In genomic region chr4:59547136-59547889, GRCm38 (mm10) we compare ENCODE assay signal across 8 mouse cellular contexts. TPM values are rescaled to one million over a fixed set of nuclear protein-coding genes. Genes with fewer than 3 reads are reported as not detected.
DNase-seq lines count a peak whose midpoint lies in the region; ATAC-seq and TF ChIP-seq lines count a peak whose summit lies in the region.

No protein-coding gene starts in this region.

- H3K4me1 ChIP-seq in kidney, adult 2 months (ENCODE audit: control insufficient read depth, insufficient read depth, low read length) = peaks cover 14% of the 10 kb centered on the region
- no peaks in the 10 kb centered on the region for H3K4me1 ChIP-seq in cortical plate, adult 2 months (ENCODE audit: control insufficient read depth, insufficient read depth, low read length)
- peaks cover 34% of the 10 kb centered on the region; the same call in 1 of the 2 replicates for H3K4me1 ChIP-seq in hindbrain, embryonic 10.5 days (replicated peaks)
- H3K4me1 ChIP-seq in liver, embryonic 12.5 days = peaks cover 53% of the 10 kb centered on the region
- peaks cover 13% of the 10 kb centered on the region for H3K4me1 ChIP-seq in neural tube, embryonic 14.5 days (ENCODE audit: control insufficient read depth, insufficient read depth, low read length)

- peak overlapping the region; percentile 100 for H3K9ac ChIP-seq in liver, embryonic 12.5 days
- no peak overlapping the region; the same call in 1 of the 2 replicates for H3K9ac ChIP-seq in neural tube, embryonic 14.5 days (replicated peaks; ENCODE audit: low read depth, low read length)

- H3K4me2 ChIP-seq in liver, embryonic 12.5 days = peak overlapping the region; percentile 83
- peak overlapping the region; percentile 88 for H3K4me2 ChIP-seq in neural tube, embryonic 14.5 days (ENCODE audit: low read depth, low read length)

- peak overlapping the region; percentile 60 for H3K27ac ChIP-seq in kidney, adult 2 months (ENCODE audit: insufficient read depth, low read depth, low read length)
- H3K27ac ChIP-seq in cortical plate, adult 2 months (ENCODE audit: insufficient read depth, low read length) = no peak overlapping the region
- H3K27ac ChIP-seq in hindbrain, embryonic 10.5 days = no peak overlapping the region
- H3K27ac ChIP-seq in liver, embryonic 12.5 days = peak overlapping the region; percentile 100
- H3K27ac ChIP-seq in neural tube, embryonic 14.5 days (ENCODE audit: low read depth, low read length) = no peak overlapping the region

- H3K36me3 ChIP-seq in kidney, adult 2 months (ENCODE audit: control insufficient read depth, insufficient read depth, low read length) = no peaks in the 10 kb centered on the region
- H3K36me3 ChIP-seq in hindbrain, embryonic 10.5 days = no peaks in the 10 kb centered on the region
- no peaks in the 10 kb centered on the region for H3K36me3 ChIP-seq in liver, embryonic 12.5 days
- H3K36me3 ChIP-seq in neural tube, embryonic 14.5 days (ENCODE audit: control insufficient read depth, insufficient read depth, low read length) = no peaks in the 10 kb centered on the region

- no peak for TF ChIP-seq POLR2A in kidney, adult 2 months (IDR thresholded peaks at IDR 0.05; ENCODE audit: low read depth, low read length)
- no peak for TF ChIP-seq POLR2A in cortical plate, adult 2 months (IDR thresholded peaks at IDR 0.05; ENCODE audit: extremely low read depth, insufficient read depth, low read length)

- DNase-seq in kidney, adult 2 months = peak; percentile 33
- no peak for DNase-seq in kidney, adult 11 months
- peak; percentile 5 for DNase-seq in hindbrain, embryonic 10.5 days (ENCODE audit: low spot score)
- DNase-seq in left cerebral cortex, postnatal 36 days (ENCODE audit: low spot score in 2 of 2) = no peak
- no peak for DNase-seq in ovary, postnatal 14 days (ENCODE audit: low spot score)

- TF ChIP-seq CTCF in kidney, adult 2 months (conservative IDR thresholded peaks at IDR 0.05; ENCODE audit: insufficient read depth, insufficient read length, low read depth, low read length) = no peak
- no peak for TF ChIP-seq CTCF in cortical plate, adult 2 months (IDR thresholded peaks at IDR 0.05; ENCODE audit: extremely low read depth, insufficient read depth, low read length)

- intact Hi-C loops in left cerebral cortex, postnatal 36 days (cut with DNase I) = loop anchor here (5.0 kb wide), 1 partner anchor 110 kb away; the partner anchor contains the start of gene Susd1

- ATAC-seq in liver, embryonic 12.5 days = no peak
- no peak for ATAC-seq in neural tube, embryonic 14.5 days (ENCODE audit: low read depth)

- peak overlapping the region; percentile 45 for H3K4me3 ChIP-seq in kidney, adult 2 months (ENCODE audit: insufficient read depth, low read depth, low read length)
- H3K4me3 ChIP-seq in cortical plate, adult 2 months (ENCODE audit: insufficient read depth, low read length) = peak overlapping the region; percentile 77
- H3K4me3 ChIP-seq in hindbrain, embryonic 10.5 days = peak overlapping the region; percentile 86
- H3K4me3 ChIP-seq in liver, embryonic 12.5 days = peak overlapping the region; percentile 95
- peak overlapping the region; percentile 89 for H3K4me3 ChIP-seq in neural tube, embryonic 14.5 days (ENCODE audit: low read depth, low read length)

- no peaks in the 10 kb centered on the region for H3K27me3 ChIP-seq in kidney, adult 2 months (replicated peaks; ENCODE audit: control insufficient read depth, insufficient read depth, low read length)
- H3K27me3 ChIP-seq in hindbrain, embryonic 10.5 days (ENCODE audit: insufficient read depth, poor library complexity, severe bottlenecking) = peaks cover 4% of the 10 kb centered on the region; the same call in 1 of the 2 replicates
- H3K27me3 ChIP-seq in liver, embryonic 12.5 days (replicated peaks) = no peaks in the 10 kb centered on the region
- no peaks in the 10 kb centered on the region for H3K27me3 ChIP-seq in neural tube, embryonic 14.5 days (ENCODE audit: control insufficient read depth, insufficient read depth, low read length)

- 3% methylated on average over 11 of the region's 11 CpGs for WGBS in kidney, adult 2 months
- WGBS in hindbrain, embryonic 10.5 days = 30% methylated on average over 11 of the region's 11 CpGs
- 15% methylated on average over 11 of the region's 11 CpGs for WGBS in liver, embryonic 12.5 days (ENCODE audit: insufficient replicate concordance)
- 26% methylated on average over 11 of the region's 11 CpGs for WGBS in neural tube, embryonic 14.5 days

- no peaks in the 10 kb centered on the region for H3K9me3 ChIP-seq in hindbrain, embryonic 10.5 days
- no peaks in the 10 kb centered on the region for H3K9me3 ChIP-seq in liver, embryonic 12.5 days (replicated peaks)
- no peaks in the 10 kb centered on the region for H3K9me3 ChIP-seq in neural tube, embryonic 14.5 days (ENCODE audit: control insufficient read depth, low read length)

RNA-seq across cellular contexts. Expression of gene Ptbp3, which starts 1.9 kb away (rescaled TPM):
- polyA plus RNA-seq in kidney, adult 2 months (2012; rRNA removed) = 32.8 and 33.8 TPM in 2 replicates
- polyA plus RNA-seq in cortical plate, adult 2 months (2012; rRNA removed) = 9.4 and 9.5 TPM in 2 replicates
- polyA plus RNA-seq in hindbrain, embryonic 10.5 days (2016; fragmentation: Nextera tagmentation; extraction: Ambion mirVana) = 23.2 and 31.9 TPM in 2 replicates
- 60.2 and 62.6 TPM in 2 replicates for polyA plus RNA-seq in liver, embryonic 12.5 days (2016; fragmentation: Nextera tagmentation; extraction: Ambion mirVana)
- polyA plus RNA-seq in neural tube, embryonic 14.5 days (2014; fragmentation: Nextera tagmentation; extraction: Ambion mirVana) = 19.9 and 34.0 TPM in 2 replicates
- 10 to 100 TPM; 25.8 to 30.1 TPM for total RNA-seq in left cerebral cortex, postnatal 36 days (2021)

RNA-seq across cellular contexts. Expression of gene Hsdl2, which starts 34.0 kb away (rescaled TPM):
- 21.0 and 27.8 TPM in 2 replicates for polyA plus RNA-seq in kidney, adult 2 months (2012; rRNA removed)
- 30.5 and 36.2 TPM in 2 replicates for polyA plus RNA-seq in cortical plate, adult 2 months (2012; rRNA removed)
- 23.5 and 27.6 TPM in 2 replicates for polyA plus RNA-seq in hindbrain, embryonic 10.5 days (2016; fragmentation: Nextera tagmentation; extraction: Ambion mirVana)
- 18.8 TPM in 2 replicates for polyA plus RNA-seq in liver, embryonic 12.5 days (2016; fragmentation: Nextera tagmentation; extraction: Ambion mirVana)
- polyA plus RNA-seq in neural tube, embryonic 14.5 days (2014; fragmentation: Nextera tagmentation; extraction: Ambion mirVana) = 39.5 and 45.3 TPM in 2 replicates
- 10 to 100 TPM; 24.4 to 26.2 TPM for total RNA-seq in left cerebral cortex, postnatal 36 days (2021)

Comparison
In these comparisons a context has a peak if more than half of its experiments do, and no peak if none do; other contexts are left out.
1. DNase-seq: peak in kidney, adult 2 months (single experiment) and hindbrain, embryonic 10.5 days (single experiment); none in kidney, adult 11 months (single experiment), left cerebral cortex, postnatal 36 days (0 of 2) and ovary, postnatal 14 days (single experiment).
2. H3K27ac ChIP-seq: peak in kidney, adult 2 months (single experiment) and liver, embryonic 12.5 days (single experiment); none in cortical plate, adult 2 months (single experiment), hindbrain, embryonic 10.5 days (single experiment) and neural tube, embryonic 14.5 days (single experiment).
3. H3K4me3 ChIP-seq: peak in every context shown above with its lines; median percentile 95 in liver, embryonic 12.5 days; 89 in neural tube, embryonic 14.5 days; 86 in hindbrain, embryonic 10.5 days; 77 in cortical plate, adult 2 months; 45 in kidney, adult 2 months.